Mouse (Mus musculus): Measurements from ENCODE around the gene Vmn2r2. TPM values are rescaled to one million over a fixed set of nuclear protein-coding genes. Genes with fewer than 3 reads are reported as not detected.

Vmn2r2 gene
- polyA plus RNA-seq (2012; ENCODE audit: insufficient read depth, insufficient read length, missing spikeins), result not detected in 2 replicates

GRCm38 (mm10) chr3:64141878-64142508 is at the start of gene Vmn2r2:
Gene Vmn2r2 (minus strand): TSS chr3:64141928.
- Histone ChIP-seq H3K4me1 (ENCODE audit: control insufficient read depth, insufficient read depth, insufficient read length, low read length) (no peaks in the 10 kb centered on the region), H3K27ac (replicated peaks; ENCODE audit: low read depth, low read length) (no peak within 1 kb of the TSS), H3K4me3 (ENCODE audit: insufficient read depth, low read depth, low read length) (no peak within 1 kb of the TSS)

GRCm38 (mm10) chr3:64113352-64114046 is 28.2 kb downstream of the Vmn2r2 start:
- no peak overlapping the region for H3K27ac ChIP-seq (replicated peaks; ENCODE audit: low read depth, low read length)
- H3K4me1 ChIP-seq (ENCODE audit: control insufficient read depth, insufficient read depth, insufficient read length, low read length), result no peaks in the 10 kb centered on the region
- no peak overlapping the region for H3K4me3 ChIP-seq (ENCODE audit: insufficient read depth, low read depth, low read length)

GRCm38 (mm10) chr3:64112707-64113106 is 29.0 kb downstream of the Vmn2r2 start:
- Histone ChIP-seq H3K4me3 (ENCODE audit: insufficient read depth, low read depth, low read length) (no peak overlapping the region), H3K27ac (replicated peaks; ENCODE audit: low read depth, low read length) (no peak overlapping the region)

GRCm38 (mm10) chr3:64081247-64081646 is 60.5 kb downstream of the Vmn2r2 start, which contains the start of gene Vmn2r1:
Gene Vmn2r1 (plus strand): TSS chr3:64081547.
- no peaks in the 10 kb centered on the region for H3K4me1 ChIP-seq (ENCODE audit: control insufficient read depth, insufficient read depth, insufficient read length, low read length)

More at GRCm38 (mm10) chr3:64112707-64113106, 29.0 kb downstream of the Vmn2r2 start:
- H3K4me1 ChIP-seq (ENCODE audit: control insufficient read depth, insufficient read depth, insufficient read length, low read length), result no peaks in the 10 kb centered on the region

More at GRCm38 (mm10) chr3:64081247-64081646, 60.5 kb downstream of the Vmn2r2 start, which contains the start of gene Vmn2r1:
- no peak within 1 kb of the TSS for H3K4me3 ChIP-seq (ENCODE audit: insufficient read depth, low read depth, low read length)
- no peak within 1 kb of the TSS for H3K27ac ChIP-seq (replicated peaks; ENCODE audit: low read depth, low read length)

Other genes with a start within 250 kb of the Vmn2r2 start
- gene Plch1, start 242.5 kb downstream of the Vmn2r2 start, polyA plus RNA-seq (2012; ENCODE audit: insufficient read depth, insufficient read length, missing spikeins), result not detected in 2 replicates
- 13.0 and 13.4 TPM in 2 replicates for gene E130311K13Rik, start 212.5 kb downstream of the Vmn2r2 start, polyA plus RNA-seq (2012; ENCODE audit: insufficient read depth, insufficient read length, missing spikeins)
- 20.0 and 31.7 TPM in 2 replicates for gene Slc33a1, start 177.2 kb downstream of the Vmn2r2 start, polyA plus RNA-seq (2012; ENCODE audit: insufficient read depth, insufficient read length, missing spikeins)
- gene Gmps, start 165.8 kb downstream of the Vmn2r2 start, polyA plus RNA-seq (2012; ENCODE audit: insufficient read depth, insufficient read length, missing spikeins), result 20.2 and 20.5 TPM in 2 replicates
- gene Vmn2r1, start 60.4 kb downstream of the Vmn2r2 start, polyA plus RNA-seq (2012; ENCODE audit: insufficient read depth, insufficient read length, missing spikeins), result 0.16 TPM in 1 of 2 replicates, not detected in the other
- gene Vmn2r3, start 147.8 kb upstream of the Vmn2r2 start, polyA plus RNA-seq (2012; ENCODE audit: insufficient read depth, insufficient read length, missing spikeins), result not detected in 2 replicates

All from brown adipose tissue, adult 24 weeks (tissue).